Mouse (Mus musculus): ENCODE measurements around the gene Lag3.
A peak's percentile ranks its signal among the peaks of the same experiment; 100 is the strongest.

Lag3 gene

GRCm38 (mm10) chr6:124858561-124859318 is 52.8 kb downstream of the Lag3 start:
- DNase-seq, result no peak

- no peak for DNase-seq
Measured at GRCm38 (mm10) chr6:124857840-124858530, 53.5 kb downstream of the Lag3 start.

- DNase-seq, result peak; percentile 86
Measured at GRCm38 (mm10) chr6:124856916-124857839, 54.3 kb downstream of the Lag3 start, which contains the start of gene P3h3. Gene P3h3, minus strand, starts transcription at chr6:124857752.

- peak; percentile 57 for DNase-seq
Measured at GRCm38 (mm10) chr6:124856321-124856720, 55.2 kb downstream of the Lag3 start.

- DNase-seq, result no peak
Measured at GRCm38 (mm10) chr6:124854647-124855046, 56.9 kb downstream of the Lag3 start.

Data from layer of hippocampus, adult 9-11 months (tissue).